Mouse (Mus musculus): Measurements from ENCODE around the gene Gm9602. TPM values are rescaled to one million over a fixed set of nuclear protein-coding genes. Genes with fewer than 3 reads are reported as not detected.
"Not testable (repeated sequence)": the region's sequence is repeated elsewhere in the genome, so short reads cannot be mapped to it uniquely, and the experiment has no call there.

Gene Gm9602
- polyA plus RNA-seq (2015; fragmentation: Nextera tagmentation; extraction: Ambion mirVana) = not detected in 2 replicates

DNA sequence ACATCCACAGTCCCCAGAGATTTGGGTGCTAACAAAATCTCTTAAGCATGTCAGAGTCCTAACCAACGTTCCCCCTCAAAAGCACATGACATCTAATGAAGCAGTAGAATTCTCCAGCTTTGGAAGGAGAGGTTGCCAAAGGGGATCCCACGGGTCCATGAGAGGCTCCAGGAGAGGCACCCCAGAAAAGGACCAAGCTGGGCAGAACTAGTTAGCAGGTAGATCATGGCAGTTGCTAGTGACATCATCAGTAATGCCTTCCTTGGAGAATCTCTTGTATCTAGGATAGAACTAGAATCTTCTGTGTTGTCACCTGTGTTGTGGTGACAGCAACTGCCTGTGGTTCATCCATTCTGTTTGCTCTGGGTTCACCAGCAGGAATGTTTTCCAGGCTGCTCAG, at the start of gene Gm9602:
Gene Gm9602 (plus strand): TSS at position 301 of the 400 bp plus-strand sequence.
- H3K9me3 ChIP-seq (replicated peaks; ENCODE audit: control insufficient read depth, low read length); H3K4me1 ChIP-seq (ENCODE audit: control insufficient read depth, insufficient read depth, low read length): not testable (repeated sequence)
- no CpG with 5 or more reads among the region's 2 CpGs for WGBS

DNA sequence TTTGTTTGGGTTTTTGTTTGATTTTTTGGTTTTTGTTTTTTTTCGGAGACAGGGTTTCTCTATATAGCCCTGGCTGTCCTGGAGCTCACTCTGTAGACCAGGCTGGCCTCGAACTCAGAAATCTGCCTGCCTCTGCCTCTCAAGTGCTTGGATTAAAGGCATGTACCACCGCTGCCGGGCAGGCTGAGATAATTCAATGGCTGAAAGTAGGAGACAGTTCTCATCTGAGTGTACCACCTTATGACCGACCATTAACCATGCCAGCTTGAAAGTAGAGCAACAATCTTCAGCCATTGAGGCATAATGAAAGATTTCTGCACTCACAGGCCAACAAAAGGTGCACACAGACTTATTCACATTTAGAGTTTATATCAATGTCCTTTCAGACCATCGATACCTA, 30.3 kb downstream of the Gm9602 start:
- not testable (repeated sequence) for ATAC-seq (ENCODE audit: insufficient read depth, low FRiP score); H3K36me3 ChIP-seq (ENCODE audit: control insufficient read depth, insufficient read depth, low read length); H3K4me1 ChIP-seq (ENCODE audit: control insufficient read depth, insufficient read depth, low read length); H3K9me3 ChIP-seq (replicated peaks; ENCODE audit: control insufficient read depth, low read length); H3K4me3 ChIP-seq (replicated peaks; ENCODE audit: low read length); H3K27me3 ChIP-seq (ENCODE audit: control insufficient read depth, insufficient read depth, low read length); H3K27ac ChIP-seq (ENCODE audit: low read length); H3K9ac ChIP-seq (ENCODE audit: low read length); H3K4me2 ChIP-seq (ENCODE audit: low read depth, low read length)
- 80% methylated on average over 6 of the region's 6 CpGs for WGBS

More for the DNA sequence above, at the start of gene Gm9602:
- H3K27me3 ChIP-seq (ENCODE audit: control insufficient read depth, insufficient read depth, low read length); H3K4me2 ChIP-seq (ENCODE audit: low read depth, low read length); H3K27ac ChIP-seq (ENCODE audit: low read length); ATAC-seq (ENCODE audit: insufficient read depth, low FRiP score); H3K36me3 ChIP-seq (ENCODE audit: control insufficient read depth, insufficient read depth, low read length); H3K9ac ChIP-seq (ENCODE audit: low read length); H3K4me3 ChIP-seq (replicated peaks; ENCODE audit: low read length): not testable (repeated sequence)

DNA sequence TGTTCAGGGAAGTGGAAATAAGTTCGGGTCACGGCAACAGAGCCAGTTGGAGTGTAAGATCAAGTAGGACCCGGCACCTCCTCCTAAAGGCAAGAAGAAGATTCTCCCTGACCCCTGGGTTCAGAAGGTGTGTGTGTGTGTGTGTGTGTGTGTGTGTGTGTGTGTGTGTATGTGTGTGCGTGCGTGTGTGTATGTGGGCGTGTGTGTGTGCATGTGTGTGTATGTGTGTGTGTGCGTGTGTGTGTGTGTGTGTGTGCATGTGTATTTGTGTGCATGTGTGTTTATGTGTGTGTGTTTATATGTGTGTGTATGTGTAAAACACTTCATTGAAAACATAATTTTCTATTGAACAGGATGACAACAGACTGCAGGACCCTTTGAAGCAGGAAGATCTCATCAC, 45.8 kb downstream of the Gm9602 start:
- H3K4me1 ChIP-seq (ENCODE audit: control insufficient read depth, insufficient read depth, low read length); H3K27me3 ChIP-seq (ENCODE audit: control insufficient read depth, insufficient read depth, low read length); ATAC-seq (ENCODE audit: insufficient read depth, low FRiP score); H3K4me3 ChIP-seq (replicated peaks; ENCODE audit: low read length); H3K9me3 ChIP-seq (replicated peaks; ENCODE audit: control insufficient read depth, low read length); H3K4me2 ChIP-seq (ENCODE audit: low read depth, low read length); H3K36me3 ChIP-seq (ENCODE audit: control insufficient read depth, insufficient read depth, low read length); H3K9ac ChIP-seq (ENCODE audit: low read length); H3K27ac ChIP-seq (ENCODE audit: low read length): not testable (repeated sequence)
- 84% methylated on average over 4 of the region's 7 CpGs for WGBS

Other genes with a start within 250 kb of the Gm9602 start
- not detected in 2 replicates for gene Gm3047, start 220.9 kb upstream of the Gm9602 start, polyA plus RNA-seq (2015; fragmentation: Nextera tagmentation; extraction: Ambion mirVana)
- gene Gm8159, start 144.0 kb upstream of the Gm9602 start, polyA plus RNA-seq (2015; fragmentation: Nextera tagmentation; extraction: Ambion mirVana) = not detected in 2 replicates
- gene Gm3239, start 112.1 kb upstream of the Gm9602 start, polyA plus RNA-seq (2015; fragmentation: Nextera tagmentation; extraction: Ambion mirVana) = not detected in 2 replicates
- not detected in 2 replicates for gene Gm7876, start 67.1 kb upstream of the Gm9602 start, polyA plus RNA-seq (2015; fragmentation: Nextera tagmentation; extraction: Ambion mirVana)
- 0.12 TPM in 1 of 2 replicates, not detected in the other for gene Gm3252, start 49.6 kb upstream of the Gm9602 start, polyA plus RNA-seq (2015; fragmentation: Nextera tagmentation; extraction: Ambion mirVana)
- gene Gm3269, start 61.8 kb downstream of the Gm9602 start, polyA plus RNA-seq (2015; fragmentation: Nextera tagmentation; extraction: Ambion mirVana) = not detected in 2 replicates
- 0.34 and 0.37 TPM in 2 replicates for gene Gm3264, start 79.2 kb downstream of the Gm9602 start, polyA plus RNA-seq (2015; fragmentation: Nextera tagmentation; extraction: Ambion mirVana)
- gene Gm3278, start 116.1 kb downstream of the Gm9602 start, polyA plus RNA-seq (2015; fragmentation: Nextera tagmentation; extraction: Ambion mirVana) = not detected in 2 replicates
- not detected in 2 replicates for gene Gm8297, start 207.6 kb downstream of the Gm9602 start, polyA plus RNA-seq (2015; fragmentation: Nextera tagmentation; extraction: Ambion mirVana)
- gene Gm3298, start 239.6 kb downstream of the Gm9602 start, polyA plus RNA-seq (2015; fragmentation: Nextera tagmentation; extraction: Ambion mirVana) = 0.56 TPM in 1 of 2 replicates, not detected in the other

All from stomach, embryonic 16.5 days (tissue).